Mouse (Mus musculus): ENCODE results near the gene Bfsp2.

Gene Bfsp2

DNA sequence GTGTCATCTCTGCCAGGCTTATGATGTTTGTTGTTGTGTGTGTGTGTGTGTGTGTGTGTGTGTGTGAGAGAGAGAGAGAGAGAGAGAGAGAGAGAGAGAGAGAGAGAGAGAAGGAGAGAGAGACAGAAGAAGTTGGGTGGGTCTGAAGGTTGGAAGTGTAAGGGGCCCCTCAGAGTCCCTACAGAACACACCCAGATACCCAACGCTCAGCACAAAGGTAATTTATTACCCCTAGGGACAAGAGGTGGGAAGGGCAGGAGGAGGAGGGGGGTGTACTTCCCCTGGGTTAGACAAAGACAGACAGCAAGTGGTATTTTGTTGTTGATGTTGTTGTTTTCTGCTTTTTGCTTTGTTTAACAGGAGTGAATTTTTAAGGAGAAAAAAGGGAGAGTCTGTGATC, 94.6 kb downstream of the Bfsp2 start:
- in situ Hi-C loops (cut with MboI, MseI), result loop anchor here (10.0 kb wide), 1 partner anchor 1749 kb away; the partner anchor contains the start of gene Nudt16

DNA sequence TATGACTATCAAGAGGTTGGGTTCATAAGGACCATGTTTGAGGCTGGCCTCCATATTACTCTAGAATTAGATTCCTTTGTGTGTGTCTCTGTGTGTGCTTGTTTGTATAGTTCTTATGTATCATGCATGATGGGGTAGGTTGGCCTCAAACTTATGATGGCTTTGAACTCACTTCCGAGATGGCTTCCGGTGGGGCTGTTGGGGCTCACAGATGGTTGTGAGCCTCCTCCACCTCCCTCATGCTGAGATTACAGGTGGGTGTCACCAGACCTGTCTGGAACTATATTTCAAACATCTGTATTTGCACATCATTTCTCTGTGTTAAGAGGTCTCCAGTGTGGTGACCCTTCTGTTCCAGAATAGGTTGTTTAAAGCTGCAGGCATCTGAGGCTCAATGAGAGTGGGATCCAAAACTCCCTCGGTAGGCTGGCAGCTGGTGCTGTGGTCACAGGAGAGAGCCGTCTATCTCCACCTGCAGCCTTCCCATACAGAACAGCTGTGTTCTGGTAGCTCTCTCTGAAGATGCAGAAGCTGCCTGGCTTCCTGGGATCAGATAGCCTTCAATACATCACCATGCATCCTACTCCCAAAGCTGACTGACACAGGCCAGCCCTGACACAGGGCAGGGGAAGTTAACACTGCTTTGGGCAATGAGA, 96.0 kb downstream of the Bfsp2 start:
- in situ Hi-C loops (cut with MboI, MseI), result loop anchor here (10.0 kb wide), 1 partner anchor 1751 kb away; the partner anchor contains the start of gene Nudt16

DNA sequence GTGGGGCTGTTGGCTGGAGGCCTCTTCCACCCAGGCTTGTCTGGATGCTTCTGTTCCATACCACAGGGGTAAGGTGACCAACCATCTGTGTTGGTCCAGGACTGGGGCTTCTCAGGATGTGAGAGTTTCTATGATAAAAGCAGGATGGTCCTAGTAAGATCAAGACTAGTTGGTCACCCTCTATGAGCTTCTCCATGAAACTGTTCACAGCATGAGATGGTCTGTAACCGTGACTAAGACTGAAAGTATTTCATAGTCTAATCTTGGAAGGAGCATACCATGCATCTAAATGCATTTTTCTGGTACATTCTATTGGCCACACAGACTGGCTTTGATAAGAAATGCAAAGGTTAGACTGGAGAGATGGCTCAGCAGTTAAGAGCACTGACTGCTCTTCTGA, 96.6 kb downstream of the Bfsp2 start:
- in situ Hi-C loops (cut with MboI, MseI), result loop anchor here (10.0 kb wide), 1 partner anchor 1751 kb away; the partner anchor contains the start of gene Nudt16

DNA sequence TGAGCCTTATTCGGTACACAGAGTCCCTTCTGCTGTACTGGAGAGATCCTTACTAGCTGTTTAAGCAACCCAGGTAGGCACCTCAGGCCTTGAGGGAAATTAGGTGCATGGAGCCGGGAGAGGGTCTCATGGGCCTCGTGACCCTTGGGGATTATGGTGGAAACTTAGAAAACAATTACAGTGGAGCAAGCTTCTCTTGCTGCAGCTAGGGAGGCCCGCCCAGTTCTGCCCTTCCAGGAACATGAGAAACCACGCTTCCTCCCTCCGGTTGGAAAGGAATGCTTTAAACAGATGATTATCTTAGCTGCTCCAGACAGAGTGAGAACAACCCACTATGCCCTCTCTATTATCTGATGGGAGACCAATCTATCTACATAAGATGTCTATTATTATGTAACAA, 97.2 kb downstream of the Bfsp2 start:
- in situ Hi-C loops (cut with MboI, MseI), result loop anchor here (10.0 kb wide), 1 partner anchor 1752 kb away; the partner anchor contains the start of gene Nudt16

DNA sequence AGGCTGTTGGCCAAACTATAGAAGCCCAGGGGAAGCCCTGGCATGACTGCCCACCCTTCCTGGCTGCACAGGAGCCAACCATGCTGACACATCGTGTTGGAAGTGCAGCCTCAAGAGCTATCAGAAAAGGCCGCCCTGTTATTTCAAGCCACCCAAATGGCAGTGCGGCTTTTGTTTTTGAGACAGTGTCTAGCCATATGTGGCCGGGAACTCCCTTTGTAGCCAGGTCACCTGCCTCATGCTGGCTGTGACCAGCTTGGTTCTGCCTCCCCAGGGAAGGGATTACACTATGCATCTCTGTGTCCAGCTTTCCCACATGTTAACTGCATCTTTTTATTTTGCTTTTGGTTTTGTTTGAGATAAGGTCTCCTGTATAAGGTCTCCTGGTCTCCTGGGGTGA, 99.7 kb downstream of the Bfsp2 start:
- in situ Hi-C loops (cut with MboI, MseI), result loop anchor here (10.0 kb wide), 1 partner anchor 1754 kb away; the partner anchor contains the start of gene Nudt16

DNA sequence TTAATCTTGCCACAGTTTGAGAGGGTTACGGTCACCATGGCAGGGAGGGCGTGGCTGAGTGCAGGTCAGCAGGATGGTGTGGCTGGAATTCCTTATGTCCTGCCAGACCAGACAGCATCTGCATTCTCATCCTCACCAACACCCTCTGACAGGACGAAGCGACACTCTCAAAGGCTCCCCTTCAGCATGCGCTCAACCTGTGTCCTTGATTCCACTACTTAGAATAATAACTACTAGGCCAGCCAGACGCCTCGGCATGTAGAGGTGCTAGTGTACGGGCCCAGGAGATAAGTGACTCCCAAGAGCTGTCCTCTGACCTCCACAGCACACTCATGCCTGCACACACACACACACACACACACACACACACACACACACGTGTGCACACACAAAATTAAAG, 101.0 kb downstream of the Bfsp2 start:
- in situ Hi-C loops (cut with MboI, MseI), result loop anchor here (10.0 kb wide), 1 partner anchor 616 kb away; no protein-coding TSS in a partner anchor

DNA sequence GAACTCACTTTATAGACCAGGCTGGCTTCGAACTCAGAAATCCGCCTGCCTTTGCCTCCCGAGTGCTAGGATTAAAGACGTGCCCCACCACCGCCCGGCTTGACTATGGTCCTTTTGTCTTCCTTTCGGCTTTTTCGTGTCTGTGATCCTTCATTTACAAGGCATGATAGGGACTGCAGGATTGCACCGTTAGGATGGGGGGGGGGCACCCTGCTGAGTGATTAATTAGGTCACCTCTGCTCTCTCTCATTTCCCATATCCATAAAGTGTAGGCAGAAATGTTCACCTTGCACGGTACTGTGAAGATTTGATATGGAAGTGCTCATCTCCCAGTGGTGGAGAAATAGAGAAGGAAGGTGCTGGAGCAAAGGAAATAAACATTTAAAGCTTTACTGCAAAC, 101.5 kb downstream of the Bfsp2 start:
- in situ Hi-C loops (cut with MboI, MseI), result loop anchor here (10.0 kb wide), 1 partner anchor 616 kb away; no protein-coding TSS in a partner anchor

DNA sequence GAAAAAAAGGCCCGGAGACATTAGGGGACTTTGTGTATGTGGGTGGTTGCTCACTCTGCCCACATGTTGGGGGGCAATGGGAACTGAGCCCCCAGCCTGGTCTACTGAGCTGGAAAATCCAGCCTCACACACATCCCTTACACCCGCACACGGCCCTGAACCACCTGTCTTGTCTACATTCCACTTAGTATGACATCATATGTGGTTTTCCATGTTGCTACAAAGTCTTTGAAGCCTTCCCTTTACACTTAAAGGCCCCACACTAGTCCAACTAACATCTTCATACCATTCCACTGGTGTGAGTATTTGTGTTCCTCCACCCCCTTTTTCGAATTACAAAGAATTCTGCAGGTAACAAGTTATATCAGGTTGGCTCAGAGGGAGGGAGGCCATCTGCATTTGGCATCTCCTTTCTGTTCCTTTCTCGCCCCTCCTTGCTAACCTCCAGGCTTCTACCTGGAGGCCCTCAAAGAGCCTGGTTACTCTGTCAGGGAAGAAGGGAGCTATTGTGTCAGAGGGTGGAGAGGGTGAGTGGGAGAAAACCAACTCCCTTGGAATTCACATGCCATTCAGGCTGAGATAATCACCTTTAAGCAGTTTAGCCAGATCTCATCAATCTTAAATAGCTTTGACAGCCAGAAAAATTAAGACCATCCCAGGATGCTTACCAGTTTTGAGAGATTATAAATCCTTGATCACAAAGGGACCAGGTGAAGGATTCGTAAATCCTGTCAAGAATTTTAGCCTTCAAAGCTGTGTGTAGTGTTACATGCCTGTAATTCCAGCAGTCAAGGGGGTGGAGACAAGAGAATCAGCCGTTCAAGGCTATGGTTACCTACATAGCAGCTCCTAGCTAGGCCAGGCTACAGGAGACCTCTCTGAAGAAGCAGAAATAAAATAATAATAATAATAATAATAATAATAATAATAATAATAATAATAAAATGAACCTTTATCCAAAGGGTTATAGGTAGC, 103.6 kb downstream of the Bfsp2 start:
- in situ Hi-C loops (cut with MboI, MseI), result loop anchor here (10.0 kb wide), 1 partner anchor 618 kb away; no protein-coding TSS in a partner anchor
